Mouse (Mus musculus): ENCODE results near the gene Timm8b. TPM values are rescaled to one million over a fixed set of nuclear protein-coding genes. Genes with fewer than 3 reads are reported as not detected.

Gene Timm8b
- polyA plus RNA-seq, 1 experiment from 2014 or later: 325 TPM

Other genes with a start within 250 kb of the Timm8b start
- 0.53 and 0.75 TPM in 2 replicates for gene Plet1, start 109.4 kb upstream of the Timm8b start, polyA plus RNA-seq (2015; fragmentation: Nextera tagmentation; extraction: Ambion mirVana)
- 114 and 124 TPM in 2 replicates for gene Pts, start 75.2 kb upstream of the Timm8b start, polyA plus RNA-seq (2015; fragmentation: Nextera tagmentation; extraction: Ambion mirVana)
- 21.0 and 26.0 TPM in 2 replicates for gene Il18, start 49.1 kb upstream of the Timm8b start, polyA plus RNA-seq (2015; fragmentation: Nextera tagmentation; extraction: Ambion mirVana)
- gene Bco2, start 48.7 kb upstream of the Timm8b start, polyA plus RNA-seq (2015; fragmentation: Nextera tagmentation; extraction: Ambion mirVana): 0.44 and 0.60 TPM in 2 replicates
- 0.24 and 0.28 TPM in 2 replicates for gene Tex12, start 42.6 kb upstream of the Timm8b start, polyA plus RNA-seq (2015; fragmentation: Nextera tagmentation; extraction: Ambion mirVana)
- 222 and 248 TPM in 2 replicates for gene Sdhd, start 98 bp upstream of the Timm8b start, polyA plus RNA-seq (2015; fragmentation: Nextera tagmentation; extraction: Ambion mirVana)
- gene Pih1d2, start 13.4 kb downstream of the Timm8b start, polyA plus RNA-seq (2015; fragmentation: Nextera tagmentation; extraction: Ambion mirVana): 5.7 and 5.9 TPM in 2 replicates
- gene Nkapd1, start 13.6 kb downstream of the Timm8b start, polyA plus RNA-seq (2015; fragmentation: Nextera tagmentation; extraction: Ambion mirVana): 16.4 and 19.8 TPM in 2 replicates
- gene Dlat, start 55.9 kb downstream of the Timm8b start, polyA plus RNA-seq (2015; fragmentation: Nextera tagmentation; extraction: Ambion mirVana): 47.0 and 54.3 TPM in 2 replicates
- 37.8 and 41.0 TPM in 2 replicates for gene Dixdc1, start 135.6 kb downstream of the Timm8b start, polyA plus RNA-seq (2015; fragmentation: Nextera tagmentation; extraction: Ambion mirVana)
- gene 2310030G06Rik, start 142.6 kb downstream of the Timm8b start, polyA plus RNA-seq (2015; fragmentation: Nextera tagmentation; extraction: Ambion mirVana): 1.2 and 2.5 TPM in 2 replicates
- 8.1 and 9.1 TPM in 2 replicates for gene Cryab, start 147.4 kb downstream of the Timm8b start, polyA plus RNA-seq (2015; fragmentation: Nextera tagmentation; extraction: Ambion mirVana)
- gene Hspb2, start 148.4 kb downstream of the Timm8b start, polyA plus RNA-seq (2015; fragmentation: Nextera tagmentation; extraction: Ambion mirVana): 0.84 and 0.91 TPM in 2 replicates
- gene Fdxacb1, start 164.3 kb downstream of the Timm8b start, polyA plus RNA-seq (2015; fragmentation: Nextera tagmentation; extraction: Ambion mirVana): 10.7 and 11.7 TPM in 2 replicates
- gene Alg9, start 171.1 kb downstream of the Timm8b start, polyA plus RNA-seq (2015; fragmentation: Nextera tagmentation; extraction: Ambion mirVana): 57.2 and 61.5 TPM in 2 replicates
- gene 1110032A03Rik, start 171.6 kb downstream of the Timm8b start, polyA plus RNA-seq (2015; fragmentation: Nextera tagmentation; extraction: Ambion mirVana): 46.7 and 56.0 TPM in 2 replicates
- 38.8 and 42.7 TPM in 2 replicates for gene Ppp2r1b, start 241.4 kb downstream of the Timm8b start, polyA plus RNA-seq (2015; fragmentation: Nextera tagmentation; extraction: Ambion mirVana)